Mouse (Mus musculus) 416B (cell line): ENCODE measurements at regions not wholly inside any gene's neighbourhood (a gene's known extent, or its start where the extent isn't known, plus 50 kb on each side); places are given as distances from the start of the nearest gene placed in this dataset.
A peak's percentile ranks its signal among the peaks of the same experiment; 100 is the strongest.

Experiments used
- DNase-seq: peaks from one replicate; pipeline ENCODE4 v3.0.0; 2011; ENCODE audit warnings: low read depth

- no peak for DNase-seq
Measured at GRCm38 (mm10) chr3:136444598-136444997, 118.7 kb upstream of the Bank1 start.

- DNase-seq: peak; percentile 11
Measured at GRCm38 (mm10) chr3:136442099-136442498, 116.2 kb upstream of the Bank1 start.

GRCm38 (mm10) chr3:136439907-136440645 is 114.2 kb upstream of the Bank1 start:
- peak; percentile 68 for DNase-seq

GRCm38 (mm10) chr3:136439350-136439749 is 113.5 kb upstream of the Bank1 start:
- DNase-seq: no peak

- DNase-seq: no peak
Measured at GRCm38 (mm10) chr3:136434407-136434806, 108.5 kb upstream of the Bank1 start.

- peak; percentile 71 for DNase-seq
Measured at GRCm38 (mm10) chr3:136432072-136432471, 106.2 kb upstream of the Bank1 start.

- no peak for DNase-seq
Measured at GRCm38 (mm10) chr3:136427427-136427826, 101.6 kb upstream of the Bank1 start.

GRCm38 (mm10) chr3:136426539-136427194 is 100.8 kb upstream of the Bank1 start:
- DNase-seq: peak; percentile 46

- no peak for DNase-seq
Measured at GRCm38 (mm10) chr3:136421969-136422614, 96.2 kb upstream of the Bank1 start.

- no peak for DNase-seq
Measured at GRCm38 (mm10) chr3:136405606-136406005, 79.7 kb upstream of the Bank1 start.

GRCm38 (mm10) chr3:136383282-136383681 is 57.4 kb upstream of the Bank1 start:
- no peak for DNase-seq

- no peak for DNase-seq
Measured at GRCm38 (mm10) chr3:136380644-136381043, 54.8 kb upstream of the Bank1 start.

- DNase-seq: no peak
Measured at GRCm38 (mm10) chr3:136379741-136380398, 54.0 kb upstream of the Bank1 start.

GRCm38 (mm10) chr3:136376893-136377292 is 51.0 kb upstream of the Bank1 start:
- peak; percentile 23 for DNase-seq
